Mouse (Mus musculus): ENCODE measurements around the gene Atp23.

The Atp23 gene

DNA sequence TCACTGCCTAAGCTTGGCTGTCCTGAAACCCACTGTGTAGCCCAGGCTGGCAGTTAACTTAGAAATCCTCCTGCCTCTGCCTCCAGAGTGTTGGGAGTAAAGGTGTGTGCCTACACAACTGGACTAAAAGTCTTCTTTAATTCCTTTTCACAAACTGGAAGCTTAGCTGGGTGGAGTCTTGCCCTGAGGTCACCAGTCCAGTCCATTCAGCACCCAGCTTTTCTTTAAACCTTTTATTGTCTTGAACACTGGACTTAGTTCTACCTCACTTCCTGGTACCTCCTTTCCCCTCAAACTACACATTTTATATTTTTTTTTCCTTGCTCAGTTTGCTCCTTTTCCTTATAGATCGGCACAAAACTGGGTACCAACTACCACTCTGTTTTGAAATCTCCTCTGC lies 10.3 kb upstream of the Atp23 start:
- no peak for DNase-seq (ENCODE audit: low read depth in 1 of 2, low spot score in 2 of 2)

- no peak for DNase-seq (ENCODE audit: low read depth in 1 of 2, low spot score in 2 of 2)
Measured at GRCm38 (mm10) chr10:126906811-126907210, 5.7 kb upstream of the Atp23 start.

DNA sequence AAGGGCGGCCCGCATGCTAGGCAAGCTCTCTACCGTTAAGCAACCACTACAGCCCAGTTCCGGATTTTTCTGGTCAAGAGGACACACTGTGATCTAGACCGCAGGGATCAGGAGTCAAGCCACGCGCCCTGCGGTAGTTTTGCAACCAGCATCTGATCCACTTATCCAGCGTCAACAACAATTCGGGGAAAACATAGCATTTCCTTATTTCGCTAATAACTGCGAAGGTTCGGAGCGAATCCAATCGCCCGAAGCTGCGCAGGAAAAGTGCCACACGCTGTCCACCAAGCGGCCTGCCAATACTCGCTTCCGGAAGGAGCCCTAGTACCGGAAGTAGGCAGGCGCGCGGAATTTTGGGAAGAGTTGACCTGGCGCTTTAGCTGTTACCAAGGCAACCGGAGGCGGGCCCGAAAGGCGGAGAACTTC lies 4.5 kb upstream of the Atp23 start:
- DNase-seq (ENCODE audit: low read depth in 1 of 2, low spot score in 2 of 2), result peak; percentile 76 to 82

DNA sequence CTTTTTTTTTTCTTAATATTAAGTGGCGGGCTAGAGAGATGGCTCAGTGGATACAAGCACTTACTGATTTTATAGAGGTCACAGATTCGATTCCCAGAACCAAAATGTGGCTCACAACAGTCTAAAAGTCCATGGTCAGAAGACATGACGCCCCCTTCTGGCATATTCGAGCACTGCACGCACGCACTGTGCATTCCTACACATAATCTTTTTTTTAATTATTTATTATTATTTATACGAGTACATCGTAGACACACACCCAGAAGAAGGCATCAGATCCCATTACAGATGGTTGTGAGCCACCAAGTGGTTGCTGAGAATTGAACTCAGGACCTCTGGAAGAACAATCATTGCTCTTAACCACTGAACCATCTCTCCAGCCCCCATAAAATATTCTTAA lies 3.9 kb upstream of the Atp23 start:
- DNase-seq (ENCODE audit: low read depth in 1 of 2, low spot score in 2 of 2), result no peak

DNA sequence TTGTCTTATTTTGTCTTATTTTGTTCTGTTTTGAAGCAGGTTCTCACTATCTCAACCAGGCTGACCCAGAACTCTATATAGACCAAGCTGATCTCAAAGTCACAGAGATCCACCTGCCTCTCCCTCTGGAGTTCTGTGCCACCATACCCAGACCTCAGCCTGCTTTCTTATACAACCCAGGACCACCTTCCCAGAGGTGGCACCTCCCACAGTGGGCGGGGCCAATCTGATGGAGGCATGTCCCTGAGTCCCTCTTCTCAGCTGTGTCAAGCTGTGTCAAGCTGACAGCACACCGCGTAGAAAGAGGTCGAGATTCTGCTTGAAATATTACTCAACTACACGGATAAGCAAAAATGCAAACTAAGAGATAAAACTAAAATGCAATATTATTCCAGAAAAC lies 3.1 kb upstream of the Atp23 start:
- DNase-seq (ENCODE audit: low read depth in 1 of 2, low spot score in 2 of 2), result no peak

GRCm38 (mm10) chr10:126901488-126901843 lies 311 bp upstream of the Atp23 start:
- DNase-seq (ENCODE audit: low read depth in 1 of 2, low spot score in 2 of 2), result no peak

DNA sequence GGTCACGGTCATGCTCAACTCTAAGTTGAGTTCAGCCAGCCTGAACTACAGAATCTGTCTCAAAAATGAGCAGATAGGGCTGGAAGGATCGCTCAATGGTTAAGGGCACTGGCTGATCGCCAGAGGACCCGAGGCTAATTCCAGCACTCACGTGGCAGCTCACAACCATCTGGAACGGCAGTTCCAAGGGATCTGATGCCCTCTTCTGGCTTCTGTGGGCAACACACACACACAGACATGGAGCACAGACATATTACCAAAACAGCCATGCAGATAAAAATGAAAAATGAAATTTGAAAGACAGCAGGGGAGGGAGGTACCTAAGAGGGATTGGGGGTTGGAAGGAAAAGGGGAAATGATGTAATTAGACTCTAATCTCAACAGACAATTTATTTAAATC lies 5.3 kb downstream of the Atp23 start:
- DNase-seq (ENCODE audit: low read depth in 1 of 2, low spot score in 2 of 2), result no peak

GRCm38 (mm10) chr10:126894061-126894460 lies 7.1 kb downstream of the Atp23 start:
- DNase-seq (ENCODE audit: low read depth in 1 of 2, low spot score in 2 of 2), result no peak

DNA sequence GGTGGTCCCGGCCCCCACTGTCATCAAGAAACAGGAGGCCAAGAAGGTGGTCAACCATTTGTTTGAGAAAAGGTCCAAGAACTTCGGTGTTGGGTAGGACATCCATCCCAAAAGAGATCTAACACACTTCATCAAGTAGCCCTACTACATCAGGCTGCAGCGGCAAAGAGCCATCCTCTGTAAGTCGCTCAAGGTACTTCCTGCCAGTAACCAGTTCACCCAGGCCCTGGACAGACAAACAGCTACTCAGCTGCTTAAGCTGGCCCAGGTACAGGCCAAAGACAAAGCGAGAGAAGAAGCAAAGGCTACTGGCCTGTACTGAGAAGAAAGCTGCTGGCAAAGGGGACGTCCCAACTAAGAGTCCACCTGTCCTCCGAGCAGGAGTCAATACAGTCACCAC lies 8.0 kb downstream of the Atp23 start:
- DNase-seq (ENCODE audit: low read depth in 1 of 2, low spot score in 2 of 2), result no peak

GRCm38 (mm10) chr10:126873755-126874154 lies 27.4 kb downstream of the Atp23 start:
- DNase-seq (ENCODE audit: low read depth in 1 of 2, low spot score in 2 of 2), result no peak

- no peak for DNase-seq (ENCODE audit: low read depth in 1 of 2, low spot score in 2 of 2)
Measured at GRCm38 (mm10) chr10:126872256-126872655, 28.9 kb downstream of the Atp23 start.

DNA sequence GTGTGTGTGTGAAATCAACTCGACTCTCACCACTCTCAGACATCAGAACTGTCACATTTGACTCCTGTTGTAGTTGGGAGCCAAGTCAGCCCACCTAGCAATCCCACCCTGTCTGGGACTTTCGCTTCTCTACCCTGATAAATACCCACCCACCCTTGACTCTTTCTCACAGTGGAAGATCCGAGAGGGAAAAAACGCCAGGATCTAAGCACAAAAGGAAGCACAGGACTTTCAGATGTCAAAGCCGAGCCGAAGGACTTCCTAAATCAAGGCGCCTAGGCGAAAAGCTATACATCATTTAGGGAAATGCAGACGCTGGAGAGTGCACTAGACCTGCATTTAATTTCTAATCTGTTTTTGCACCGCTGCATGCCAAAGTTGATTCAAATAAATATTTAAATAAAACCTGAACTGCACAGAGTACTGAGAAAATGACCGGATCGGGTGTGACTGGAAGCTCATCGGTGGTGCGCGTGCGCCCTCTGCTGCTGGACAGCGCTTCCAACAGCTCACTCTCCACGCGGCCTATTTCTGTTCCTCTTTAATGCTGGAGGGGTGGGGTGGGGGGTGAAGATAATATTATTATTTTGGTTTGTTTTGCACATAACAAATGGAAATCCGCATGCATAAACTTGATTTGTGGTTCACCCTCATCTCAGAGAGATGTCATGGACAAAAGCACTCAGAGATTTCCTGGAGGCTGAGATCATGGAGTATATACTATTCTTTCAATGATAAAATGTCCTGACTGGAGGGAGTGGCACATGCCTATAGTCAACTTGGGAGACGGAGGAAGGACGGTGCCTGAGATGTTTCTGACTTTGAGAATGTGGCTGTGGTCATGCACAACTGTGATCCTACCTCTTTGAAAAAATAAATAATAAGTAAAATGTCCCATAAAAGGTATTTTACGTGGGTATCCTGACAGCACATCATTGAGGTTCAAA lies 31.5 kb downstream of the Atp23 start:
- DNase-seq (ENCODE audit: low read depth in 1 of 2, low spot score in 2 of 2), result peak; percentile 10 to 40

GRCm38 (mm10) chr10:126865284-126865683 lies 35.9 kb downstream of the Atp23 start:
- no peak for DNase-seq (ENCODE audit: low read depth in 1 of 2, low spot score in 2 of 2)

GRCm38 (mm10) chr10:126862193-126862592 lies 39.0 kb downstream of the Atp23 start:
- no peak for DNase-seq (ENCODE audit: low read depth in 1 of 2, low spot score in 2 of 2)

GRCm38 (mm10) chr10:126853286-126853685 lies 47.9 kb downstream of the Atp23 start:
- no peak for DNase-seq (ENCODE audit: low read depth in 1 of 2, low spot score in 2 of 2)

DNA sequence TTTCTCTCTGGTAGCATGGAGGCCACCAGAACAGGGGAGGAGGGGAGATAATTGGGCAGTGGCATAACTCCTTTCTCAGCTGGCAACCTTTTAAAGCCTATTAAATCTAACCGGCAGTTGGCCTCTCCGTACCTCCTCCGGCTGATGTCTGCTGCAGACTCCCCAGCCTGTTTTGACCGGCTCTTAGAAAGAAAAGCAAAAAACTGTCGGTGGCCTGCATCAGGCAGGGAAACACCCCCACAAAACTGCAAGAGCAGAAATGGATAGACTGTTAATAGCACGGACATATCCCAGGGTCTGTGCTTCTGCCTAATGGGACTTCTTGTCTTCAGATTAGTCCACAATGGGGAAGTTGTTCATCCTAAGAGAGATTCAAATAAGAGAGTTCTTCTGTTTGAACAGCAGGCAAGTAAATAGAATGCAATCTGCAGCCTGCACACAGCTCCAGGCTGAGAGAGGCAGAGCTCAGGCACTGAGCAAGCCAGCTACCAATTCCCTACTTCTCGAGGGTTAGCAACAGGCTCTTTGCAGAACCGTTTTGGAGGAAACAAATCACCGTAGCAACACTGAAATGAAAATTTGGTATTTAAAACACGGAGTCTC lies 55.7 kb downstream of the Atp23 start:
- no peak for DNase-seq (ENCODE audit: low read depth in 1 of 2, low spot score in 2 of 2)

GRCm38 (mm10) chr10:126844689-126845088 lies 56.5 kb downstream of the Atp23 start:
- DNase-seq (ENCODE audit: low read depth in 1 of 2, low spot score in 2 of 2), result no peak

- DNase-seq (ENCODE audit: low read depth in 1 of 2, low spot score in 2 of 2), result no peak
Measured at GRCm38 (mm10) chr10:126840266-126840665, 60.9 kb downstream of the Atp23 start.

- no peak for DNase-seq (ENCODE audit: low read depth in 1 of 2, low spot score in 2 of 2)
Measured at GRCm38 (mm10) chr10:126833006-126833405, 68.1 kb downstream of the Atp23 start.

DNA sequence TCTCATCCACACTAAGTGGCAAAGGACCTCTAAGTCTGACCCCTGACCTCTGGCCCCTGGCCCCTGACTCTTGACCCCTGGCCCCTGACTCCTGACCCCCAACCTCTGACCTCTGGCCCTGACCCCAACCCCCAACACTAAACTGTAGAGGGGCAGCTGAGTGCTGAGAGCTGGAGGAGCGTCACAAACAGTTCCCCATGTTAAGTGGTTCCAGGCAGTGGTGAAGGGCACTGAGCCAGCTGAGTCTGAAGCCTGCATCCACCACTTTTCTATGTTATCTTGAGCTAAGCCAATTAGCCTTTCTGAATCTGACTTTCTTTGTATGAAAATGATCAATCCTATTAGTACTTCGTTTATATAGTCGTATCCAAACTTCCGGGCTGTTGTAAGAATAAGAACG lies 69.8 kb downstream of the Atp23 start:
- DNase-seq (ENCODE audit: low read depth in 1 of 2, low spot score in 2 of 2), result no peak

DNA sequence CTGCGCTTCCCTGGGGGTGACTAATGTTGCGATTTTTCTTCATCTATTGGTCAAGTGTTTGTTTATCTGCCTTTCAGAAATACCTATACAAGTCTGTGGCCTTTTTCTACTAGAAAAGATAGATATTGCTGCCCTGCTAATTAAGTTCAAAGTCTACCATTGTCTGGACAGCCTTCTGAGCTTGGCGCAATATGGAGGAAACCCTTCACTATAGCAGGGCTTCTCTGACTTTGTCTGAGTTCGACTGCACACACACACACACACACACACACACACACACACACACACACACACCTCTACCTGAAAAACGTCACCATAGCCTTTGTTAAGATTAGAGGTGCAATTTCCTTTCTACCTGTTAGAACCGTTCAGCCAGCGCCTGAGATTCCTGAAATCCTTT lies 72.5 kb downstream of the Atp23 start:
- no peak for DNase-seq (ENCODE audit: low read depth in 1 of 2, low spot score in 2 of 2)

- no peak for DNase-seq (ENCODE audit: low read depth in 1 of 2, low spot score in 2 of 2)
Measured at GRCm38 (mm10) chr10:126827941-126828593, 73.1 kb downstream of the Atp23 start.

Data from monocyte, adult 2 months (primary cell).